Mouse (Mus musculus) lung, adult 2 months (tissue): ENCODE measurements around the gene Rps28.

Source experiments
- CTCF ChIP-seq: fragments of 200-500 bp; IDR thresholded peaks from 2 replicates; pipeline ENCODE4 v1.5.1; 2011; ENCODE audit warnings: mild to moderate bottlenecking, low read length, control low read depth; ENCODE audit not compliant: insufficient read depth
- POLR2A ChIP-seq: fragments of 200-500 bp; IDR thresholded peaks from 2 replicates; pipeline ENCODE4 v1.6.1; 2011; ENCODE audit warnings: low read depth, mild to moderate bottlenecking, control low read depth, low read length, borderline replicate concordance; ENCODE audit errors: extremely low read depth

DNA sequence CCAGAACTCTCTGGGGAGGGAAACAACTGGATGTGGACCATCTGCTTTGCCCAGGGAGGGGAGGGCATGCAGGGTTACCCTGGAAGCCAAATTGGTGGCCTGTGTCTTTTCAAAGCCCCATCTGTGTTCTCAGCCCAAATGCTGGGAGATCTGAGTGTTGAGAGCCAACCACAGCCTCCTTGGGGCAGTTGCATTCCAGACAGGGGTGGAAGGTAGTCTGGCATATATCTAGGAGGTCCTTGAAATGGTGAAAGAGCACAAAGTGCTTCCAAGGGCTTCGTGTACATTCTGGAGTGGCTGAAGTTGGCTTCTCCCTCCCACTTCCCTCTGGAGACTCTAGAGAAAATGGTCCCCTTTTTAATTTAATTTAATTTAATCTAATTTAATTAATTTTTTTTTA is 19.6 kb downstream of the Rps28 start:
- TF ChIP-seq CTCF (no peak), POLR2A (no peak)
